Mouse (Mus musculus) NIH3T3 (cell line): Measurements from ENCODE around the gene Rnf121.

ENCODE experiments used
- DNase-seq: peaks from one replicate; pipeline ENCODE4 v3.0.0-alpha.2; 2012; ENCODE audit warnings: low read depth

Gene Rnf121

DNA sequence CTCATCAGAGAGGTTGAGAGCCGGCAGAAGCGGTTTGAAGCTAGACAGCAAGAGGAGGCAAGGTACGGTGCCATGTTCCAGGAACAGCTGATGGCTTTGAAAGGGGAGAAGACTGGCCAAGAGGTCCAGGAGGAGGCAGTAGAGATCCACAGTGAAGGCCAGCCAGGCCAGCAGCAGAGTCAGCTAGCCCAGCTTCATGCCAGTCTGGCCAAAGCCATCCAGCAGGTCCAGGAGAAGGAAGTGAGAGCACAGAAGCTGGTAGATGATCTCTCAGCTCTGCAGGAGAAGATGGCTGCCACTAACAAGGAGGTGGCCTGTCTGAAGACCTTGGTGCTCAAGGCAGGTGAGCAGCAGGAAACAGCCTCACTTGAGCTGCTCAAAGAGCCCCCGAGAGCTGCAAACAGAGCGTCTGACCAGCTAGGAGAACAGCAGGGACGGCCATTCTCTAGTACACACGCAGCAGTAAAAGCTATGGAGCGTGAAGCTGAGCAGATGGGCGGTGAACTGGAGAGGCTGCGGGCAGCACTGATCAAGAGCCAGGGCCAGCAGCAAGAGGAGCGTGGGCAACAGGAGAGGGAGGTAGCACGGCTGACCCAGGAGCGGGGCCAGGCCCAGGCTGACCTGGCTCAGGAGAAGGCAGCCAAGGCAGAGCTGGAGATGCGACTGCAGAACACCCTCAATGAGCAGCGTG is 65.7 kb downstream of the Rnf121 start:
- no peak for DNase-seq

DNA sequence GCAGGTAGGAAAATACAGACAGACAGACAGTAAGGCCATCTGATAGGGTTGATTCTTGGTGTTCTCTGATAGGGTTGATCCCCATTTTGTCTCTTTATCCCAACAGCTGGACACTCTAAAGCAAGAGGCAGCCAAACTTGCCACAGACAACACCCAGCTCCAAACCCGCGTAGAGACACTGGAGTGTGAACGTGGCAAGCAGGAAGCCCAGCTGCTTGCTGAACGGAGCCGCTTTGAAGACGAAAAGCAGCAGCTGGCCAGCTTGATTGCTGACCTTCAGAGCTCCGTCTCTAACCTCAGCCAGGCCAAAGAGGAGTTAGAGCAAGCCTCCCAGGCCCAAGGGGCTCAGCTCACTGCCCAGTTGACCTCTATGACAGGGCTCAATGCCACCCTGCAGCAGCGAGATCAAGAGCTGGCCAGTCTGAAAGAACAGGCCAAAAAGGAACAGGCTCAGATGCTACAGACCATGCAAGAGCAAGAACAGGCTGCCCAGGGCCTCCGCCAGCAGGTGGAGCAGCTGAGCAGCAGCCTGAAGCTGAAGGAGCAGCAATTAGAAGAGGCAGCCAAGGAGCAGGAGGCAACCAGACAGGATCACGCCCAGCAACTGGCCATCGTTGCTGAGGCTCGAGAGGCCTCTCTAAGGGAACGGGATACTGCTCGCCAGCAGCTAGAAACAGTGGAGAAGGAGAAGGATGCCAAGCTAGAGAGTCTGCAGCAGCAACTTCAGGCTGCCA is 66.9 kb downstream of the Rnf121 start:
- DNase-seq, result peak; percentile 88

GRCm38 (mm10) chr7:101994241-101994640 is 71.0 kb downstream of the Rnf121 start:
- no peak for DNase-seq

GRCm38 (mm10) chr7:101985081-101985480 is 80.2 kb downstream of the Rnf121 start:
- DNase-seq, result no peak

- no peak for DNase-seq
These were observed 82.5 kb downstream of the Rnf121 start for GRCm38 (mm10) chr7:101982735-101983134.

GRCm38 (mm10) chr7:101974505-101974904 is 90.8 kb downstream of the Rnf121 start:
- DNase-seq, result peak; percentile 61

DNA sequence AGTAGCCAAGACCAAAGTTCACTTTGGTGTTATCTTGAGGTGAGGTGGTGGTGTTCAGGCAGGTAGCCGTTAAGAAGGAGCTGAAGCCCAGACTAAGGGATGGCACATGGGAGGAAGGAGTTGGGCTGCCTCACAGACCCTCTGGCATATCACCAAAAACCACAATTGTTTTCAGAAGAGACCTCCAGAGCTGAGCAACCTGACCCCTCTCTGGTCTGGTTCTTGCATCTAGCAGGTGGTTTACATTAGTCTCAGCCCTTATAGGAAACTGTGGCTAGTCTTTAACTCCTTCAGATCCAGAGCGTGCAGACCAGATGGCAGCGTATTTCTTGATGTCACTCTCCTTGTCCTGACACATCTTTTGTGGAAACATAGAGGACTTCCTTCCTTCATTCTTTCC is 91.5 kb downstream of the Rnf121 start:
- peak; percentile 25 for DNase-seq

DNA sequence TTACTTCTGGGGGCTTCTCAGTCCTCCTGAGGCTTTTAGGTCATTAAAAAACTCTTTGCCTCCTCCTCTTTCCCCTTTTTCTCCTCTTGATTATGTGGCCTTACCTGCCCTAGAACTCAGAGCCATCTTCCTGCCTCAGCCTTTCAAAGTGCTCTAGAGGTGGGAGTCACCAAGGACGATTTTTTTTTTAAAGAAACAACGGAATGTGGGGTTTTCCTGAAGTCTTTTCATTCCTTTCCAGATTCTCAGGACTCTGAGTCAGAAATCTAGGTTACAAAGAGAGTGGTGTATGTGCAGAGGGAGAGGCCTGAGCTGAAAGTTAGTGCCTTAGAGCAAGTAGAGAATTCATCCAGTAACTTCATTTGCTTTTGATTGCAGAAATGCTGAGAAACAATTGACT is 93.5 kb downstream of the Rnf121 start:
- peak; percentile 61 for DNase-seq

GRCm38 (mm10) chr7:101970821-101971461 is 94.3 kb downstream of the Rnf121 start:
- peak; percentile 89 for DNase-seq

GRCm38 (mm10) chr7:101970429-101970775 is 94.9 kb downstream of the Rnf121 start:
- peak; percentile 97 for DNase-seq

- DNase-seq, result peak; percentile 88
These were observed 95.4 kb downstream of the Rnf121 start for GRCm38 (mm10) chr7:101969694-101970428.
